Mouse (Mus musculus) heart, postnatal 25 days (tissue): Measurements from ENCODE around the gene Rsrc1. TPM values are rescaled to one million over a fixed set of nuclear protein-coding genes. Genes with fewer than 3 reads are reported as not detected.
"Not testable (repeated sequence)": the region's sequence is repeated elsewhere in the genome, so short reads cannot be mapped to it uniquely, and the experiment has no call there.

Experiments used
- DNase-seq: peaks from one replicate; pipeline ENCODE4 v3.0.0; 2022; ENCODE audit warnings: low spot score
- intact Hi-C: fragments of 180-260 bp; cut with DNase I; formaldehyde crosslinking; loops from one replicate; pipeline ENCODE4 v1.15.1; 2025
- total RNA-seq, 2 experiments: library from RNA; stranded (reverse); gene quantifications; 2 replicates each; pipeline ENCODE4 v1.2.3; 2021

Rsrc1 gene
- total RNA-seq, 2 experiments from 2014 or later = 8.9 to 13.8 TPM

DNA sequence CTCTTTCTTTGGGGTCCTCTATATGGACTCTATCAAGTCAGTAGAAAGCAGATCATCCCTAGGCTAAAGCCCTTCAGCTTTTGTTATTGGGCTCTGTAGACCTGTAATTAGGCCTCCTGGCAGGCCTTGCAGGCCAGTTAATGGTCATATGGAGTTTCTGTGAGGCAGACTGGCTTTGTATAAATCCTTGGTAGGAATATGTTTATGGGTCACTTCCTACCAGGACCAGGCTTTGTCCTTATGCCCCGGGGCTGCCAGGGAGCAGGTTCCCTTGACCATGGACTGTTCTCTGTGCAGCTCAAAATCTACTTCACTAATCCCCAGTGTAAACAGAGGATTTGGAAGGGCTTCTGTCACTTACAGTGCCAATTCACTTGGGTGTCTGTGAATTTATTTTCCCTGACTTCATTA lies 231.9 kb downstream of the Rsrc1 start:
- intact Hi-C loops = no loop called here
- DNase-seq = no peak

DNA sequence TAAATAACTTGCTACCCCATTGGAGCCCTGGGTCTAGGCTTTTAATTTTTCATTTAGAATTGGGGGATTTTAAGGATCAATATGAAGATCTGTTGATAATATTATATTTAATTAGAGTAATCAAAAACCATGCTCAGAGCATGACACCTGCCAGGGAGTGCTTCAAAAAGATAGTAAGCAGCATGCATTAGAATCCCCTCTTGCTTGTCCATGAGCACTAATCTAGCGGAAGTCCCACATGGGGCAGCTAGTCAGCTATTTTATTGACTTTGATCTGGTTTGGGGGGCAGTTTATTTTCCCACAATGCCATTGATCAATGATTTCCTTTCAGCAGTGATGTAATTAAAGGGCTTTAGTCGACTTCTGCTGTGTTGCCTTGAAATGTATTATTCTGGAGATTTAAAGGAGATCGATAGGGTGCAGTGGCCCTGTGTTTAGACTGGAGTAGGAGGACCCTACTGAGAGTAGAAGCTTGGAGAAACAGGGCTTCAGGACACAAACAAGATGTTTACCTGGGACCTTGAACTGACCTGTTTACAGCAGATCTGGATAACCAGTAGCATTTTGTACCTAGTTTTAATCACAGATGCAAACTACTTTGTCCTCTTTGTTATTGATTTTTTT lies 251.5 kb downstream of the Rsrc1 start:
- intact Hi-C loops = no loop called here
- DNase-seq = no peak

DNA sequence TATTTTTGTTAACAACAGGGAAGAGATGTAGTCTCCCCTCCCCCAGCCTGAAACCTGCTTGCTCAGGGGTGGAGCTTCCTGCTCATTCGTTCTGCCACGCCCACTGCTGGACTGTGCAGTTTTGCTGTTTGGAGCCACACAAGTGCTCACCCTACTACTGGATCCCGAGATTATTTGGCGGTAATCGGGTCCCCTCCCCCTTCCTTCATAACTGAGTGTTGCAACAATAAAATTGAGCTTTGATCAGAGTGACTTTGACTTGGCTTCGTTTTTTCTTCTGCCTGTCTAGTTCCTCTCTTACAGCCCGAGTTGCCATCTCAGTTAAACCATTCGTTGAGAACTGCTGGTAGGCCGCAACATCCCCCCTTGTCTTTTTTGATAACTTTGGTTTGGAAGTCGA lies 261.3 kb downstream of the Rsrc1 start:
- intact Hi-C loops, DNase-seq: not testable (repeated sequence)

DNA sequence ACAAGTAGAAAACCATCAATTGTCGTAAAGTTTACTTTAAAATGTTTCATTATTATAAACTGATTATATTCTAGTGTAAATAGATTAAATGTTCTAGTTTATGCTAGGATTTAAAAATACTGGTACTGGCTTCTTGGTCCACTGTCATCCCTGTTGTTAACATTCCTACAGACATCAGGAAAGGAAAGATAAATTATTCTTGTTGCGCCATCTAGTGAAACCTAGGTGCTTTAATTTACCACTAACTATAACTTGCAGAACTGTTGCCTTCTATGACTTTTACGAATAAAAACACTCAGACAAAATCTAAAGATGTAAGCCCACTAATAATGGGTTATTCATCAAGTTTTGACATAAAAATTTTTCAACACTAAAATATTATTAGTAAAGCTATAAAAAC lies 286.3 kb downstream of the Rsrc1 start:
- DNase-seq = no peak
- intact Hi-C loops = loop anchor here (2.0 kb wide), 2 partner anchors 857 to 935 kb away; no protein-coding TSS in a partner anchor

DNA sequence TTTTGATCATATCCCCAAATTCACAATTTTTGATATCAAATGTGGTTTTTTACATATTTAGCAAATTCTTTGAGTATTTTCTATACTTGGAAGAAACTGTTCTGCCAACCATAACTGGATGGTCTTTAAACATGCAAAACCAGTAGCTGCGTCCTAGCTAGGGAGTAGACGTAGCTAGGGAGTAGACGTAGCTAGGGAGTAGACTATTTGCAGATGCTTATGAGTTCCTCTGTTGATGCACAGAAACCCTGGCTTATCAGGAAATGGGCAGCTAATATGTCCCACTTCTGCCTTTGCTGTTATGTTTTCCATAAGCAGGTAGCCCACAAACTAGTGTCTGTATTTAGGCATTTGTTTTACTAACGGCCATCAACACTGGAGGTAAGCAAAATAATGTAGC lies 298.6 kb downstream of the Rsrc1 start:
- intact Hi-C loops = no loop called here
- no peak for DNase-seq

DNA sequence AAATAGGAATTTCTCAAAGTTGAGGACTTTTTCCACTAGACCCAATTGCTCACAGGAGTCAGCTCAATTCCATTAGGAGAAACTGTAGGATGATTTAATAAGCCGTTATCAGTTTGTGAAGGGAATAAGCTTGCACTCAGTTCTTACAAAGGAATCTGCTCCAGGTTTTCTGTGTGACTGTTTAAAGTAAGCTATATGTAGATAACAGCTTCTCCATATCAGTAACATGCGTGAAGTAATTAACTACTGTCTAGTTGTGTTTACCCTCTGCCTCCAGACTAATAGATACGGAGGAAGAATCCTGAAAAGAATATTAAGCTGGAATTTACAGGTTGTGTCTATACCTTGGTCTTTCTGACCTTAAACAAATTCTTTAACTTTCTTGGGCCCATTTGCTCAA lies 299.1 kb downstream of the Rsrc1 start:
- intact Hi-C loops = no loop called here
- DNase-seq = no peak

DNA sequence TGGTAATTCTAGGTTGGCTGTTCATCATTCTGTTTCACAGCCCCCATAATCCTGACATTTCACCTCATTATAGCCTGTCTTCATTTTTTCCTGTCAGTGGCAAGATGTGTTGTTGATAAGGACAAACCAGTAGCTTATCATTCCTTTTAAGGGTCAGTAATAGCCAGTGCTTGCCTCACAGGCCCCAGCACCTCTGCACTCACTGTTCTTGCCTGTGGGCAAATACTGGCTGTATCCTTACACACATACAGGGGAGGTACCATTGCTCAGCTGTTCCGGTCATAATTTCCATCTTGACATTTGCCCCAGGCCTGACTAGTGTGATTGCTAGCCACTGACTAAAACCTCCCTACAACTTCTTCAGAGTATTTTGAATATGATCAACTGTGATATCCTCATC lies 302.8 kb downstream of the Rsrc1 start:
- no peak for DNase-seq
- intact Hi-C loops = no loop called here

DNA sequence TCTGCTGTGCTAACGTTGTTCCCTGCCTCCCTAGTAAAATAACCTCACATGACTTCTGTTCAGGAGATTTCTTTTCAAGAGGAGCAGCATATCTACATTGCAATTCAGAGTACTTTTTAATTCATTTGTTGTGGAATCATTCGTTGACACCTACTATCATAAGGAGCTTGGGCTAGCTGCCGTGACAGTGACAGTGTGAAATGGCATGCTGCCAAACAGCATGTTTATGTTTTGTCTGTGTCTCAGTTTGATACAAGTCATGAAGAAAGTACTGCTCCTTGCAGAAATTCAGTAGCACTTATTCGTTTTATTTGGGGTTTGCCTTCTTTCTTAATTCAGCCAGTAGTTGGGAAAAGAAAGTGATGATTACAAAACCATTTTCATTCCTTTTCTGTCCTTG lies 303.7 kb downstream of the Rsrc1 start:
- no peak for DNase-seq
- intact Hi-C loops = no loop called here

DNA sequence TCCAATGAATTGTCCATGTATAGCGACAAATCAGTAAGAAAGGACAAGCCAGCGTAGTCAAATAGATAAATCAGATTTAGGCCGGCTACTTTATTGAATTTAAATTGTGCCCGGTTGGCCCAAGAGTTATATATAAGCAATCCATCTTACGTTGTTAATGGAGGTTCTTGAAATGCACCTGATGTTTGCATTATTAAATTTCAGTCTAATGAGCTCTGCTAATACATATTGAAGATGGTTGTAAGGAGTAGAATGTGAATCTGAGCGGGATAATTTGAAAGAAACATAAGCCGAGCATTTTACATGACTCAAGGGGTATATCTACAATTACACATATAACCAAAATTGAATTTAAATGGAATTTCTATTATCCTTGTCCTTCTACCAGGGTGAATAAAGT lies 307.5 kb downstream of the Rsrc1 start:
- no peak for DNase-seq
- intact Hi-C loops = no loop called here

DNA sequence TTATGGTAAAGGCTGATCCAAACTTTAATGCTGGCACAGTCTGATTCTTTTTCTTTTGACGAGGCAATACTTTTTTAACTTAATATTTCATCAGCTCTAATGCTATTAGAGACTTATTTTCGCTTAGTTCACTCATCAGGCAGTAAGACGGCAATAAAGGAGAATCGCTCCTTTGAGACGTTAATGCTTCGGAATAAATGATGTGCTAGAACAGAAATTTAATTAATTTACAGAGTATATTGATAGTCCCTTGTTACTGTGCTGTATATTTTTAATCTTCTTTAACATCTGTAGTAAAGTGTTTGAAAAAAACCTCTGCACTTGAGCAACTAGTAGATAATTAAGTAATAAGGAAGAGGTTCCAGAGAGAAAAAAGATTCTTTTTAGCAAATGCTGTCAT lies 308.3 kb downstream of the Rsrc1 start:
- DNase-seq = no peak
- intact Hi-C loops = no loop called here

DNA sequence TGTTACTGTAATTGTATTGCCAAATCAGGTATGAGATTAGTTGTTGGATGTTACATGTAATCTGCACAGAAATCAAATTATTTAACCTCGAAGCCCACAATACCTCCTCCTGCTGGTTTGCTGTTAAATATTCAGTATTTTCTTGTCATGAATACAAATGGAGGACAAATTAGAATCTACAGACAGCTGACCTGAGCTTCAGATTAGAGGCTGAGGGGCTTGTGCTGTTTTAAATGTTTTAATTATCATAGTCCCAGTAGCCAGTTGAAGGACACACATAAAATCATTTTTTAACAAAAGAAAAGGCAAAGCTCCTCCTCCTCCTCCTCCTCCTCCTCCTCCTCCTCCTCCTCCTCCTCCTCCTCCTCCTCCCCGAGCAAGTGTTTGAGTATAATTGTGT lies 327.5 kb downstream of the Rsrc1 start:
- DNase-seq = no peak
- intact Hi-C loops = no loop called here

DNA sequence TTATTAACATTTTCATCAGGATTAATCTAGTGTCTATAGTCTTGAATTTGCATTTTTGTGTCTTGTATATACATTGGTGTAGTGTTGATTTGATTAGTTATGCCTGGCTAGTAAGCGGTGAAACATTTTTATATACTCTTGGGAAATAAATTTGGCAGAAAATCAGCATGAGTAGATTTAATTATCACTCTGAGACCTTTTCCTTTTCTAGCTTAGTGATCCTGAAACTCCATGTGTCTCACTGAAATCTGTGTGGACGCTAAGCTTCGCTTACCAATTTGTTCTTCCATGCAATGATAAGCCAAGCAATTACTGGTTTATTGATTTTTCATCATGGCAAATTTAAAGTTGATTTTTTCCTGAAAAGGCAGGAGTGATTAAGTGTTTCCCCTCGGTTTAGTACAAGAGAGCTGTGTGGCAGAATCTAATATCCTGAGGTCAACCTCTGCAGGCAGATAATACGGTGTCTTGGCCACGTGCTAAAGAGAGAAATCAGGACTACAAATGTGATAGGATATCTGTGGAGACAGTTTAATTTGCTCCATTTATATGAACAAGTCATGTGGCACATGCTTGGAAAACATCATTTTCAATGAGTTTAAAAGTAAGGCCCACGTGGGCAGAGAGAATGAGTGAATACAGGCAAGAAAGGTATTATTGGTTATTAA lies 328.6 kb downstream of the Rsrc1 start:
- intact Hi-C loops = no loop called here
- no peak for DNase-seq

DNA sequence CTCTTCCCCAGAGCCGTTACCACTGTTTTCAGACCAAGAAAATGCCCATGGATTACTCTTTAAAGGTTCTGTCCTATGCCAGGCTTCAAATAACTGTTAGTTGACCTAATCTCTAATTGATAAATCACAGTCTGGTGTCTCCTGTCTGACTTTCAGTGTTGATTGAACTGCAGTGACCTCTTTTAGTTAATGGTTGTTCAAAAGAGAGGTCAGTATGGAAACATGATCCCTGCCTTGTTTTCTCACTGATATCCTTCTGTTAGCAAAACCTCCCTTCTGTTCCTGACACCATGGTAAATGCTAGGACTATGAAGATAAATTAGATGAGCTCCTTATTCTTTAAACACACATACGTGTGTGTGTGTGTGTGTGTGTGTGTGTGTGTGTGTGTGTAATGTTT lies 330.2 kb downstream of the Rsrc1 start:
- DNase-seq = no peak
- intact Hi-C loops = no loop called here

DNA sequence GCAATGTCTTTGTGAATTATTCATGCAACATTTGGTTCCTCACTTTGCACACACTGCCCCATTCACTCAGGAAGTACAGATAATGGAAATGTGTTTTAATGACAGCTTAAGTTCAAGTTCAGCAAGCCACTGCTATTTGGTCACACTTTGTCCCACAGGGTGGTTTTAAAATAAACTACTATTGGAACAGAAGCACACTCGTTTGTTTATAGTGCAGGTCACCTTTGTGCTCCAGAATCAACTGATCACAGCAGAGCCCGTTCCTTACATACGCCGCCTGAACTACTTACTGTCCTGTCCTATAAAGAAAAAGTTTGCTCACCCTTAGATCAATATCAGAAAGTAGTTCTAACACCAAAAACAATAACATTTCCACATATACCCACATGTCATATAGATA lies 341.2 kb downstream of the Rsrc1 start:
- intact Hi-C loops = no loop called here
- no peak for DNase-seq

DNA sequence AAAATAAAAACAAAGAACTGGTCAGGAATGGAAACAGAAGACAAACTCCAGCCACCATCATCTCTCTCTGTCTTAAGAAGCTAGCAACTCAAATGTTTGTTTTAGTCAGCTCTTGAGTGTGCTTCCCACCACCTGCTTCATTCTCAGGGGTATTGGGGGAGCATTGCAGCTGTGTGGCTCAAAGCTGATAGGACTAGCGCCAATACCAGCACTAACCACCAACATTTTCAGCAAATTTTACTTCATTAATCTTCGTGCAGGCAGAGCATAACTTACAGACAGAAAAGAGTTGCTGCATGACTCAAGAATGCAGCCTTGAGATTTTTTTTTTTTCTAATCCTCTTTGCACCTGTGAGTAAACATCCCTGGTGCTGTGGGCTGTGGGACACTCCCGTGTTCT lies 358.4 kb downstream of the Rsrc1 start:
- intact Hi-C loops = no loop called here
- DNase-seq = no peak

DNA sequence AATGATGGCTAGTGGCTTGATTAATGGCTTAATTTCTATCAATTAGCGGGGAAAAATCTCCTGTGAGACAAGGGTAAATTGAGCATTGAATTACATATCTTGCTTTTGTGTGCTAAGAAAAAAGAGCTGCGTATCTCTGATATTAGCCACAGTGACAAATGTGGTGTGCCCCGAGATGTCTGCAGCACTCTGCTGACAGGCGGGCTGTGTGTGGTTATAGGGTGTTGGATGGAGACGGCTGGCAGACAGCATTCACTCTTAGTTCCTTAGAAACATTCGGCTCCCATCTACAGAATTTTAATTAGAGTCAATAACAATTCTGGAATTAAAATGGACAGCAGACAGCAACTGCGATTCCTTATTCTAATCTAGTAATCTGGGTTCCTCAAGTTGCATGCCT lies 359.7 kb downstream of the Rsrc1 start:
- intact Hi-C loops = no loop called here

DNA sequence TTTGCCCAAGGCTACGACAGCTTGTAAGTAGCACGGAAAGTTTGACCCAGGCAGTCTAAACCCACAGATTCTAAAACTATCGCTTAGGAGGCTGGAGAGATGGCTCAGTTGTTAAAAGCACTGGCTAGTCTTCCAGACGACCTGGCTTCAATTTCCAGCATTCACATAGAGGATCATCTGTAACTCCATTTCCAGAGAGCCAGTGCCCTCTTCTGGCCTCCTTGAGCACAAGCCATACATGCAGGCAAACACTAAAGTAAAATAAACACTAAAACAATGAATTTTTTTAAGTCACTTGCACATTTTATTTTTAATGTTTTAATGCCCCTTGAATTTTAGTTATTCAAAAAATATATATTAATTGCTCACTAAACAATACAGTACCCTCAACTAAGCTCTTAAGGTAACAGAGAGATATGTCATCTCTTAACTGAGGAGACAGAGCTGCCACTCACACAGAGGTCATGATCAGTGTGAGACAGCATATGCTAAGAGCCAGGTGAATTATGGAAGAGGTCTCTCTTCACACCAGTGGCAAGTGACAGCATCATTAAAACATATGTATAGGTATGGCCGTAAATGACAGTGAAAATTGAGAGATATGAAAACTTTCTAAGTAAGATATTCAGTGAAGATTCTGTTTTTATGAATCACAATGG lies 361.9 kb downstream of the Rsrc1 start:
- intact Hi-C loops = loop anchor here (2.0 kb wide), 1 partner anchor 1010 kb away; no protein-coding TSS in a partner anchor
- no peak for DNase-seq

More for the DNA sequence above, 359.7 kb downstream of the Rsrc1 start:
- no peak for DNase-seq

DNA sequence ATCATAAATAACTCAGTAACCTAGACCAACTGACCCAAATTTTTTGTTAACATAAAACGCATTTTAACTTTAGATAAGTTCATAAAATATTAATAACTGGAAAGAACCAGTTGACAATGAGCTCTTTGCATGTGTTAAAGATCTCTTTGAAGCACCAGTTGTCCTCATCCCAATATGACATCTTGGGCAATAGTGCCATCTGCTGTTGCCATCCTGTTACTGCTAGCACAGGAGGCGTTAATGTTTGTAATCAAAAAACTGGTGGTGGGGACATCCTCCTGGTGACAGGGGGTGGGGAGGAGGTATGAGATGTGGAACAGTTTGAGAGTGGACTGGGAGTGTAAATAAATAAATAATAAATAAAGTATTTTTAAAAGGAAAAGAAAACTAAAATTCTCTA lies 363.4 kb downstream of the Rsrc1 start:
- no peak for DNase-seq
- intact Hi-C loops = loop anchor here (2.0 kb wide), 1 partner anchor 934 kb away; no protein-coding TSS in a partner anchor

DNA sequence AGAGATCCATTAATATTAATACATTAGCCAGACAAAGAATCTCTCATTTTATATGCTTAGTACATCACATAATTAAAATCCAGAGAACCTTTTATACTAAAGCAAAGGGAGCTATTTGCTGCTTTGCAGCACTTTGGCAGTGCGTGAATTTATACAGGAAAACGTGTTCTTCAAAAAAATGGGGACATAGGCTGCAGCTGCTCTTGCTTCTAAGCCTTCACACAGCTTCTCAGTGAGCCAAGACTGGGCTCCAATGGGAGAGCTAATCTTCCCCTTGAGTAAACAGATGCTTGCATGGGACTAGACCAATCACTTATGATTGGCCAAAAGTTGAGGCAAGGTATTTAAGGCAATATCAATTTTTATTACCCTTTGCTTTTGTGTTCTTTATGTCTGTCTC lies 365.5 kb downstream of the Rsrc1 start:
- intact Hi-C loops = no loop called here

DNA sequence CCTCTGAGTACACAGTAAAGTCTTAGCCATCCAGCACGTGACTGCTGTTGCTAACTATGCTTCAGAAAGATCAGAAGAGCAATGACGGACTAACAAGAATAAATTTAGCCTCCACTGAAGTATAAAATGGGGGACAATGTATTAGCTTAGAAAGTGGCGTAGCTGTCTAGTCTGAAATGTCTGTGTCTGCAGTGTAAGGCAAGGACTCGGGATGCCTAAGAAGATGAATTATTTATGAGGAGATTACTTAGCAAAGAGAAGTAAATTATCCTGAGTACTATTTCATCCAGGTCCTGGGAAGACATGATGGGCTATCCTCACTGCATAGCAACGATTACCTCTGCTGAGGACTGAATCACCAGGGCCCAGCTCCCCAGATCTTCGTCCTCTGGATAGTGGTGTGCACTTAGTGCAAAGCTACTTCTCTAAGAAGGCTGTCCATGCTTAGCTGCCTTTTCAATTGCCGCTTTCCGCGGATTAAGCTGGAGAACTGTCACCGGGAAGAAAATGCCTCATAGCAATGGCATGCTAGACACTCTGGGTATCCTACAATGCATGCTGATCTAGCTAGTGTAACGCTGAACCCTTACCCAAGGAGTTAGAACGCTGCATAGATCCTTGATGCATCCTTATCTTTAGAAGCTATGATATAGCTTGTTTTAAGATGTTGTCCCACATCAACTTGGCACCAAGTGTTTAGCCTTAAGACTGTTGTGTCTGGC lies 370.4 kb downstream of the Rsrc1 start:
- intact Hi-C loops = loop anchor here (1.0 to 5.0 kb wide), 3 partner anchors 36 to 217 kb away; partner anchors contain the start of gene Gfm1
- DNase-seq = no peak

More for the DNA sequence above, 365.5 kb downstream of the Rsrc1 start:
- DNase-seq = no peak
